ENCODE assay signal across 20 mouse cellular contexts in genomic region chr3:102471251-102471650, GRCm38 (mm10). TPM values are rescaled to one million over a fixed set of nuclear protein-coding genes. Genes with fewer than 3 reads are reported as not detected.
DNase-seq lines count a peak whose midpoint lies in the region; ATAC-seq lines count a peak whose summit lies in the region.
"Had no signal": no experiment of that assay in that cellular context is flagged by ENCODE, and none has a peak within 500 bp of the region (broad histone marks: within the 10 kb centered on the region; RNA-seq: fewer than 3 reads in every experiment).

No protein-coding gene starts in this region.

- H3K36me3 ChIP-seq in kidney, embryonic 14.5 days (ENCODE audit: control insufficient read depth, insufficient read depth, low read length), result no peaks in the 10 kb centered on the region
- no peaks in the 10 kb centered on the region for H3K36me3 ChIP-seq in embryonic facial prominence, embryonic 12.5 days
- no peaks in the 10 kb centered on the region for H3K36me3 ChIP-seq in limb, embryonic 15.5 days
- H3K36me3 ChIP-seq: forebrain, embryonic 12.5 days; hindbrain, embryonic 12.5 days; neural tube, embryonic 15.5 days had no signal

- no peak overlapping the region for H3K4me3 ChIP-seq in kidney, embryonic 14.5 days (ENCODE audit: low read length)
- peak overlapping the region; percentile 57 for H3K4me3 ChIP-seq in embryonic facial prominence, embryonic 12.5 days
- H3K4me3 ChIP-seq in limb, embryonic 15.5 days, result peak overlapping the region; percentile 51

- no peak overlapping the region for H3K9ac ChIP-seq in kidney, embryonic 14.5 days (ENCODE audit: low read depth, low read length)
- H3K9ac ChIP-seq in embryonic facial prominence, embryonic 12.5 days, result no peak overlapping the region
- no peak overlapping the region for H3K9ac ChIP-seq in limb, embryonic 15.5 days
- H3K9ac ChIP-seq: forebrain, embryonic 12.5 days; hindbrain, embryonic 12.5 days; neural tube, embryonic 15.5 days had no signal

- no peaks in the 10 kb centered on the region for H3K9me3 ChIP-seq in kidney, embryonic 14.5 days (ENCODE audit: control insufficient read depth, low read length)
- no peaks in the 10 kb centered on the region for H3K9me3 ChIP-seq in embryonic facial prominence, embryonic 12.5 days
- no peaks in the 10 kb centered on the region for H3K9me3 ChIP-seq in limb, embryonic 15.5 days
- H3K9me3 ChIP-seq: forebrain, embryonic 12.5 days; hindbrain, embryonic 12.5 days; neural tube, embryonic 15.5 days had no signal

- peaks cover 3% of the 10 kb centered on the region for H3K4me1 ChIP-seq in kidney, embryonic 14.5 days (ENCODE audit: control insufficient read depth, insufficient read depth, low read length)
- H3K4me1 ChIP-seq in embryonic facial prominence, embryonic 12.5 days, result peaks cover 17% of the 10 kb centered on the region
- H3K4me1 ChIP-seq in limb, embryonic 15.5 days, result peaks cover 39% of the 10 kb centered on the region

- no peak for DNase-seq in kidney, postnatal 10 days
- peak; percentile 61 for DNase-seq in NIH3T3 (ENCODE audit: low read depth)
- no peak for DNase-seq in right cerebral cortex, postnatal 36 days (ENCODE audit: low spot score in 2 of 2)
- DNase-seq in adrenal gland, adult 2 months, result no peak
- DNase-seq: cerebellum, adult 9-10 months; kidney, adult 18-20 months; liver; retina, postnatal 1 day; spleen, adult 18-20 months; thymus, postnatal 36 days had no signal

- no peak overlapping the region for H3K27ac ChIP-seq in kidney, embryonic 14.5 days (ENCODE audit: low read depth, low read length)
- H3K27ac ChIP-seq in embryonic facial prominence, embryonic 12.5 days, result no peak overlapping the region
- H3K27ac ChIP-seq in limb, embryonic 15.5 days, result no peak overlapping the region
- H3K27ac ChIP-seq: forebrain, embryonic 12.5 days; hindbrain, embryonic 12.5 days; neural tube, embryonic 15.5 days had no signal

- 51% methylated on average over 5 of the region's 5 CpGs for WGBS in kidney, embryonic 14.5 days
- 59% methylated on average over 5 of the region's 5 CpGs for WGBS in embryonic facial prominence, embryonic 12.5 days
- 61% methylated on average over 5 of the region's 5 CpGs for WGBS in limb, embryonic 15.5 days

- ATAC-seq in kidney, embryonic 14.5 days (ENCODE audit: low FRiP score, low TSS enrichment), result no peak
- ATAC-seq in embryonic facial prominence, embryonic 12.5 days (ENCODE audit: insufficient number of reproducible peaks, insufficient read depth, low FRiP score, low TSS enrichment), result no peak
- ATAC-seq in limb, embryonic 15.5 days (ENCODE audit: insufficient number of reproducible peaks, low FRiP score, low TSS enrichment, low read depth), result no peak
- ATAC-seq: lung, postnatal 0 days had no signal

- peaks cover 25% of the 10 kb centered on the region for H3K27me3 ChIP-seq in kidney, embryonic 14.5 days (ENCODE audit: control insufficient read depth, insufficient read depth, low read length)
- peaks cover 23% of the 10 kb centered on the region for H3K27me3 ChIP-seq in embryonic facial prominence, embryonic 12.5 days
- H3K27me3 ChIP-seq in limb, embryonic 15.5 days, result peaks cover 30% of the 10 kb centered on the region

- 0 out of 2 replicates have a peak overlapping the region, but pooled peaks have one; percentile 3 for H3K4me2 ChIP-seq in kidney, embryonic 14.5 days (replicated peaks; ENCODE audit: low read depth, low read length)
- H3K4me2 ChIP-seq in embryonic facial prominence, embryonic 12.5 days (replicated peaks), result peak overlapping the region; percentile 76
- H3K4me2 ChIP-seq in limb, embryonic 15.5 days, result peak overlapping the region; percentile 59

RNA-seq across cellular contexts. Expression of gene Ngf, which starts 1.5 kb away (rescaled TPM):
- 1.6 and 2.7 TPM in 2 replicates for polyA plus RNA-seq in kidney, embryonic 14.5 days (2014; fragmentation: Nextera tagmentation; extraction: Ambion mirVana)
- polyA plus RNA-seq in embryonic facial prominence, embryonic 12.5 days (2016; fragmentation: Nextera tagmentation; extraction: Ambion mirVana), result 6.7 and 12.4 TPM in 2 replicates
- 11.1 and 11.7 TPM in 2 replicates for polyA plus RNA-seq in limb, embryonic 15.5 days (2015; fragmentation: Nextera tagmentation; extraction: Ambion mirVana)
- total RNA-seq in adrenal gland, adult 2 months (2021), result 1 to 10 TPM; 2.0 to 4.3 TPM
- polyA plus RNA-seq in adrenal gland, adult 2 months (2012; rRNA removed), result 3.2 and 3.7 TPM in 2 replicates
- total RNA-seq: granulocyte monocyte progenitor cell, adult 5-6 weeks; megakaryocyte-erythroid progenitor cell, adult 5-6 weeks; monocyte, adult 5-6 weeks had no signal

Comparison
In these comparisons a context has a peak if more than half of its experiments do, and no peak if none do; other contexts are left out.
1. H3K4me2 ChIP-seq: peak in every context shown above with its lines; median percentile 76 in embryonic facial prominence, embryonic 12.5 days; 59 in limb, embryonic 15.5 days; 3 in kidney, embryonic 14.5 days.